Mouse (Mus musculus): ENCODE data around the gene Abtb1.

The Abtb1 gene

GRCm38 (mm10) chr6:88854509-88854908 lies 12.7 kb upstream of the Abtb1 start:
- peak; percentile 35 for DNase-seq

DNA sequence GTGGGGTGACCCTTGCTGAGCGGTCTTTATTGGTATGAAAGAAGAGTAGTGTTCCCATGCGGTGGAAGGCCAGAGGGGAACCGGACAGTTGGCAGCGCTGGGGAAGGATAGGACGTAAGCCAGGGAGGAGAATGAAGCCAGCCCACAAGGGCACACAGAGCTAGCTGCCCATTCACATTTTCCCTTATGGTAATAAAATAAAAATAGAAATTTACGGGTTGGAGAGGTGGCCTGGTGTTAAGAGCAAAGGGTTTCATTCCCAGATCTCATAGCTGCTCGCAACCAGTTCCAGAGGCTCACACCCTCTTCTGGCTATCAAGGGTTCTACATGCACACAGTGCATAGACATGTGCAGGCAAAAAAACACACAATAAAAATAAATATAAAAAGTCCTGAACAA lies 8.2 kb upstream of the Abtb1 start:
- peak; percentile 68 for DNase-seq

GRCm38 (mm10) chr6:88849270-88849669 lies 7.5 kb upstream of the Abtb1 start:
- DNase-seq = peak; percentile 58

DNA sequence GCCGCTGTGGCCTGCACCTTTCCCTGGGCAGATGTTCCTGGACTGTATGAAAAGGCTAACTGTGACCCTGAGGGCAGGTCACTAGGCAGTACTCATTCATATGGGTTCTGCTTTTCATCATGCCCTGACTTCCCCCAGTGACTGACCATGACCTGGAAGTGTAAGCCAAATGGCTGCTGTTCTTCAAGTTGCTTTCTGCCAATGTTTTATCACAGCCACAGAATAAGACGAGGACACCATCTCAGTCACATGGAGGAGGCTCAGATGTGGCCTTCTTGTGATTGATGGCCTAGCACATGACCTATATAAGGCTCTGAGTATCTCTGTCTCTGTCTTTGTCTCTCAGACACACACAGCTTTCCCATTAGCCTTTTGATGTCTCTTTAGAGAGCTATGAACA lies 5.8 kb upstream of the Abtb1 start:
- no peak for DNase-seq

DNA sequence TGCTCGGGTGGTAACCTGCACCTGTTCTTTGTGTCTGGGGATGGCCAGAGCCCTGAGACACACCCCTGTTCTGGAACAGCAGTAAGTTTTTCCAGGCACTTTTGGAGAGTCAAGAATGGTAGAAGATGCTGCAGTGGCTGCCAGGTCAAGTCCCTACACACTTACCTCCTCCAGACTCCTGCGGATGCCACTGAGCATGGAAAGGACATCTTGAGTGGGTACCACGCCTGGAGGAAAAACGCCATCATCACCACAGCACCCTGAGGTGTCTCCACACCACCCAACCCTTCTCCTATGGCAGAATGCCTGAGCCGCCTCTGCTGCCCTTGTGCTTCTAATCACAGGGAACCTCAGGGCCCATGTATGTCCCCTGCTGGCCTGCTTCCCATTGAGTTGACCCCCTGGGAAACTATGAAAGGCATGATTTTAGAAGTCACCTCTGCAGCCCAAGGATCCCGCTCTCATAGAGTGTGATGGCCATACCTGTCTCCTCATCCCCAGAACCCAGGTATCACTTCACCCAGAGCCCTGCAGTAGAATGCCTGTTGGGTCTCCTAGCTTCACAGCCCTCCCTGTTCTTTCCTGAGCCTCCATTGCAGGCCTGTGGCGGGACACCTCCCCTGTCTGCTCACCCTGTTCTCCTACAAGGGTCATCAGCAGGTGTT lies 3.2 kb upstream of the Abtb1 start:
- peak; percentile 53 for DNase-seq

GRCm38 (mm10) chr6:88843781-88844725 lies 2.3 kb upstream of the Abtb1 start:
- peak; percentile 70 for DNase-seq

DNA sequence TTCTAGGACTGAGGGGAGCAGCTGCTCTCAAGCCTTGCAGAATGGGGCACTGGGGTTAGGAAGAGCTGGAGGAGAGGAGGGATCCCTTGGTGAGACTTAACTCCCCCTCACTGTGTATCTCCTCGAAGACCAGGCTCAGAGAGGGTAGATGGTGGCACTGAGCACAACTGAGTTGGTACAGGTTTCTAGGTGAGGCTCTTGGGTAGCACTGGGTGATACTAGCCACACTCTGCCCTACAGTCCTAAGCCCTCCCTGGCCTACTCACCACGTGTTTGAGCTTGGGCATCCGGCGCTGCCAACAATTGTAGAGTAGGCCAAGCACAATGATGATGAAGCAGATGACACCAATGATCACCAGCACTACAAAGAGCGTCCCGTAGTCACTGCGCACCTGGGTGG lies 1.5 kb upstream of the Abtb1 start:
- no peak for DNase-seq

DNA sequence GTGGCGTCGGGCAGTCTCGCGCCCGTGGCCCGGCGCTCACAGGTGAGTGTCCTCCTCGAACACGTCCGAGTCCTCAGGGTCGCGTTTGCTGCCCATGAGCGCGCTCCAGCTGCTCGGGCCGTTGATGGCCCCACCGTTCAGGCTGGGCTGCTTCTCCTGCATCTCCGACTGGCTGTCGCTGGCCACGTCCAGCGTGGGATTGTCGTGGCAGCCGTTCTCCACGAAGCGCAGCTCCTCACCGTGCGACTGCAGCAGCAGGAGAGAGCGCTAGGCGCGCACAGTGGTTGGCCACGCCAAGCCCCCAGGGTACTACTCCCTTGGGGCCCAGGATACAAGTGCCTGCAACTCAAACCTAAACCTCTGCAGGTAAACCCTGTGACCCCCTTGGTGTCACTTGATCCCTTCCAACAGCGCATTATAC lies 957 bp upstream of the Abtb1 start:
- no peak for DNase-seq

DNA sequence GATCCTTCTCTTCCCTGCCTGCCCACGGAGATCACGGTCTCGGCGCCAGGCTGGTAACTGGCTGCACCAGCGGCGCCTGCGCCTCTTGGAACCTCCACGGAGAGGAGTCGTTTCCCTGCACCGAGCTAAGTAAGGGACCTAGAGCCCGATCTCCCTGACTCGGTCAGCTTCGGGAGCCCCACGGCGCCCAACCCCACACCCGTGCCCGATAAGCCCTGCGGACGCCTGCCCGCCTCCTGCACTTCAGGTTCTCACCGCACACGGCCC lies 337 bp downstream of the Abtb1 start:
- DNase-seq = no peak

GRCm38 (mm10) chr6:88840791-88841513 lies 832 bp downstream of the Abtb1 start:
- peak; percentile 70 for DNase-seq

- DNase-seq = peak; percentile 41
Observed at GRCm38 (mm10) chr6:88840211-88840610, 1.6 kb downstream of the Abtb1 start.

DNA sequence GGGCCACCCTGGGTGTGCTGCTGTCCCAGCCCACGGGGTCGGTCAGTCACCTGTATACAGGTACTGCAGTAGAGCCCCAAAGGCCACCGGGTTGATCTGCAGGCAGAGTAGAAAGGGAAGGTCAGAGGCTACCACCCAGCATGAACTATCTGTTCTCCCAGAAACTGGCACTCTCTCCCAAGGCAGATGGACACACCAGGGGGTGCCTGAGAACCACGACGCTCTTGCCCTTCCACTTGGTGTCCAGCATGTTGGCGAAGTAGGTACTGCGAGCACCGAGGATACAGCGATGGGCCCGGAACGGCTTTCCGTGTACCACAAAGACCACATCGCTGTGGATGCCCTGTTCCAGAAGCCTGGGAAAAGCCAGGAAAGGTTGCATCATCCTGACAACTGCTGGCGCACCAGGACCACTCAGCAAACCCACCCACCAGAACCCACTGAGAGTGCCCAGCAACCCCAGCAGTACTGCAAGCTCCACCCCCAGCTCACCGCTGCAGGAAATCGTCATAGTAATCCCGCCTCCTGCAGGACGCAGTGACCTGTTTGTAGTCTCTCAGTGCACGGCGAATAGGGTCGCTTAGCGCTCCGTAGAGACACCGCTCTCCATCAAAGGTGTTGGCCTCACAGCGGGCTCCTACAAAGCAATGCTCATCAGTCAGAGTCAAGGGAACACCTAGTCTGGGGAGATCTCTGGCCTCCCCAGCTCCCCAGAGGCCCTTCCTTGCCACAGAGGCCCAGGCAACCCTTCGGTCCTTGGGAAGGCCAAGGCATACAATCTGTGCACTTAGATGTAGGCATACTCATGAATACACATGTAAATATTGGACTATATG lies 2.4 kb downstream of the Abtb1 start:
- DNase-seq = peak; percentile 81

GRCm38 (mm10) chr6:88838613-88839012 lies 3.2 kb downstream of the Abtb1 start:
- peak; percentile 59 for DNase-seq

- no peak for DNase-seq
Observed at GRCm38 (mm10) chr6:88837999-88838398, 3.8 kb downstream of the Abtb1 start.

DNA sequence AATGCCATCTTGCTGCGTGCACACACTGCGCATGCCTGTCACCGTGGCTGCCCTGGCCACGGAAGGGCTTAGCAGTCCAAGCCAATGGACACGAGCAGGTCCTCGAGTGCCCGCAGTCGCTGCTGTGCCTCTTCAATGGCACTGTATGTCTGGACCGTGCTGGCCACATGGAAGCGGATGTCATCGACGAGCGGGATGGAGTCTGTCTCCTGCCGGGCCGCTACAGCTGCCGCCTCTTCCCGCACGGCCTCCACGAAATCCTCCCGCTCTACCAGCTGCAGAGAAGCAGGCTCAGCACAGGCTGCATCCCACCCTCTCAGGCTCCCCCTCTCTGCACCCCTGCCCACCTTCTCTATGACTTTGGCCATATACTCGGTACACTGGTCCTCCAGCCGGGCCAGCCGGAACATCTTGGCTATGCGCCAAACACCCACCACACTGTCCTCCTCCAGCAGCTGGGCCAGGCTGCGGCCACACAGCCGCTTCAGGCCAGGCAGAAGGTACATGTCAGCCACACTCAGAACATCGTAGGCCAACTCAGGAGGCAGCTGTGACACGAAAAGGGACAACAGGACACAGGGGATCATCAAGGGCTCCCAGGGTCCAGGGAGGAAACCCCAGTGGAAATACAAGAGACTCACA lies 5.5 kb downstream of the Abtb1 start:
- no peak for DNase-seq

DNA sequence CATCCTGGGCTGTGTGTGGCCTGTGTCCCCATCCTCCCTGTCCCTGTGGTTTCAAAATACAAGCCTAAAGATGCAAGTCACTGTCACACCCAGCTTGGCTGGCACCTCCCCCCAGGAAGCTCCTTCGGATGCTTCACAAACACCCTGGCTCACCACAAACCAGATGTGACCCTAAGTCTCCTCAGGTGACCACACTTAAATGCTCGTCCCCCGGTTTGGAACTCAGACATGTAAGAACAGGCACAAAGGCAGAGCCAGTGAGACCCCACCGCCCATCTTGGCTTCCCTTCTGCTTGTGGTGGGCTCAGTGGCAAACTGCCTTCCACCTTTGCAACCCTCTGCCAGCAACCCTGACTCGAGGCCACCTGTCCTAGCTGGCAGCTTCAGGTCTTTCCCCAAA lies 6.7 kb downstream of the Abtb1 start:
- DNase-seq = no peak

DNA sequence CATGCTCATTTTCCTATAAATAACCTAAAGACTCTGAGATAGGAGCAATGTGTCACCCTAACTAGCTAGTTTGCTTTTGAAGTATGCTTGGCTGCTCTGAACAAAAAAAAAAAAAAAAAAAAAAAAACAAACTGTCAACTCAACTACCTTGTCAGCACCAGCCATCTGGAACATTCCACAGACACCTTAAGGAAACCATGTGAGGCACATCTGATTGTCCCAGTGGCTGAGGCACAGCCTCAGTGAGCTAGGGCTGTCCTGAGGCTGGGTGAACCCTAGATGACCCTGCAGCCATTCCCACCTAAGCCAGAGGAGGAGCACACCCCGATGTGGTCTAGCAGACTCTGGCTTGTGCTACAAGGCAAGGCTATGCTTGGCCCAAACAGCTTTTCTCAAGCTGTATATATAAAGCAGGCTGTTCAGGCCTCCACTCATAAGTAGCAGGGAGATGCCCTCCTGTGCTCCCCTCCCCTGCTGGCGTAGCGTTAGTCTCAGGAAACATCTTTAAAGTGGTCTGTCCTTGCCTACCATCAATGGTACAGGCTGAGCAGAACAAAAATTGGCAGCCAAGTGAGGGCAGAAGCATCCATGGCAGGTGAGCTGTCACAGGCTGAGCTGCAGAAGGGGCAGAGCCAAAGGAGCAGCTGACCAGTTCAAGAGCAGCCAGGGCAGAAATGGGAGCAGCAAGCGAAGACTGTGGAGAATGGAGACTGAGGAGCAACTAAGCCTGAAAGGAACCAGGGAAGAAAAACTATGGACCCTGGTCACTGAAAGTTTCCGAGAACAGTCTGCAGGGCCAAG lies 8.2 kb downstream of the Abtb1 start:
- DNase-seq = no peak

DNA sequence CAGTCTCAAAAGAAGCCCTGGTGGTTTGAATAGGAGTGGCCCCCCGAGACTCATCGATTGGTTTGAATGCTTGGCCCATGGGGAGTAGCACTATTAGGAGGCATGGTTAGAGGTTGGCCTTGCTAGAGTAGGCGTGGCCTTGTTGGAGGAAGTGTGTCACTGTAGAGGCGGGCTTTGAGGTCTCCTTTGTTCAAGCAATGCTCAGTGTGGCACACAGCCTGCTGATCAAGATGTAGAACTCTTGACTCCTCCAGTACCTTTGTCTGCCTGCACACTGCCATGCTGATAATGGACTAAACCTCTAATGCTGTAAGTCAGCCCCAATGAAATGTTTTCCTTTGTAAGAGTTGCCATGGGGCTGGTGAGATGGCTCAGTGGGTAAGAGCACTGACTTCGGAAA lies 9.1 kb downstream of the Abtb1 start:
- DNase-seq = no peak

DNA sequence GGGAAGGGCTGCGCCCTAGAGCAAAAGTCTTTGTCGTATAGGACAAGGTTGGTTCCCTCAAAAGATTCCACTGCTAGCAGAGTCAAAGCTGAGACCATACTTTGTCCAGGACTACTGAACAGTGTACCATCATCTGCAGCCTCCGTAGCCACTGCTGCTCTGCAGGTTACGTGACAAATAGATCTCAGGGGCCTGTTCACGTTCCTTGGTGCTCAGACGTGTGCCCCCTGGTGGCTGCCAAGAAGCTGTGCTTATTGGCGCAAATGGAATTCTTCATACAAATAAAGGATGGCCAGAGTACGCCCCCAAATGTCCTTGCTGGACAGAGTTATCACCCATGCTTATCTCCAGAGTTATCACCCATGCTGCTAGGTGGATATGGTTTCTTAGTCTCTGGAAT lies 10.3 kb downstream of the Abtb1 start:
- DNase-seq = peak; percentile 83

GRCm38 (mm10) chr6:88830112-88830702 lies 11.6 kb downstream of the Abtb1 start:
- no peak for DNase-seq

DNA sequence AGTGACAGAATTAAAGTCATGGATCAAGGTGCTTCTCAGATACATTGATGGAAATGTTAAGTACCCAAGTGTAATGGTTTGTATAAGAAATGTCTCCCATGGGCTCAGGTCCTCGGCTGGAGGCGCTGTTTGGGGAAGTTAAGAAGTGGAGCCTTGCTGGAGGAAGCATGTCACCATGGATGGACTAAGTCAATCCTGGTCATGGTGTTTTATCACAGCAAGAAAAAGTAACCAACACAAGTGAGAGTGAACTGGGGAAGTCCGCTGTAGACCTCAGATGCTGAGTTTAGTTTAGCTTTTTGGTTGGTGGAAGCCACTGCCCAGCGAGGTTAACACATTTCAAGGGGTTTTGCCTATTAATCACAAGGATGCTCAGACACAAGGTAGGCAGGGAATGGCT lies 12.2 kb downstream of the Abtb1 start:
- no peak for DNase-seq

Data from cerebellum, adult 9-11 months (tissue).